Mouse (Mus musculus) MEL (cell line): Measurements from ENCODE around the gene Cep72.

Source experiments
- CHD1 ChIP-seq: IDR thresholded peaks from 2 replicates; pipeline ENCODE4 v1.6.1; 2012; ENCODE audit warnings: low read depth, mild to moderate bottlenecking, inconsistent platforms, low read length, improper control_type of control experiment
- CTCF ChIP-seq, 3 experiments: IDR thresholded peaks in 2 of 3; conservative IDR thresholded peaks in 1 of 3; 2 replicates each; pipeline ENCODE4 v1.5.1; 2011 to 2012; ENCODE audit warnings: low read length in 3 of 3, low read depth in 2 of 3, mild to moderate bottlenecking in 2 of 3, improper control_type of control experiment in 1 of 3, inconsistent platforms in 1 of 3, mixed read lengths in 1 of 3, moderate library complexity in 1 of 3; ENCODE audit not compliant: control insufficient read depth in 1 of 3, insufficient read depth in 1 of 3, poor library complexity in 1 of 3, severe bottlenecking in 1 of 3
- EP300 ChIP-seq, 2 experiments: IDR thresholded peaks; 2 replicates each; pipeline ENCODE4 v1.6.1; 2011; ENCODE audit warnings: improper control_type of control experiment in 2 of 2, low read length in 2 of 2, low read depth in 1 of 2, mild to moderate bottlenecking in 1 of 2
- ETS1 ChIP-seq: IDR thresholded peaks from 2 replicates; pipeline ENCODE4 v1.6.1; 2012; ENCODE audit warnings: low read depth, mild to moderate bottlenecking, inconsistent platforms, low read length, improper control_type of control experiment, moderate library complexity
- GATA1 ChIP-seq: IDR thresholded peaks from 2 replicates; pipeline ENCODE4 v1.6.1; 2011; ENCODE audit warnings: low read depth, low read length, improper control_type of control experiment
- HCFC1 ChIP-seq: IDR thresholded peaks from 2 replicates; pipeline ENCODE4 v1.6.1; 2012; ENCODE audit warnings: low read depth, mild to moderate bottlenecking, inconsistent platforms, low read length, improper control_type of control experiment, moderate library complexity
- POLR2A ChIP-seq, 2 experiments: IDR thresholded peaks; 2 replicates each; pipeline ENCODE4 v1.6.1; 2011 to 2012; ENCODE audit warnings: low read length in 2 of 2, mild to moderate bottlenecking in 2 of 2, control low read depth in 1 of 2, improper control_type of control experiment in 1 of 2, low read depth in 1 of 2, moderate library complexity in 1 of 2; ENCODE audit not compliant: control insufficient read depth in 1 of 2, insufficient read depth in 1 of 2, poor library complexity in 1 of 2
- RCOR1 ChIP-seq: IDR thresholded peaks from 2 replicates; pipeline ENCODE4 v1.6.1; 2012; ENCODE audit warnings: low read depth, mild to moderate bottlenecking, inconsistent platforms, low read length, improper control_type of control experiment
- SIN3A ChIP-seq: IDR thresholded peaks from 2 replicates; pipeline ENCODE4 v1.6.1; 2012; ENCODE audit warnings: low read length, improper control_type of control experiment, inconsistent platforms

DNA sequence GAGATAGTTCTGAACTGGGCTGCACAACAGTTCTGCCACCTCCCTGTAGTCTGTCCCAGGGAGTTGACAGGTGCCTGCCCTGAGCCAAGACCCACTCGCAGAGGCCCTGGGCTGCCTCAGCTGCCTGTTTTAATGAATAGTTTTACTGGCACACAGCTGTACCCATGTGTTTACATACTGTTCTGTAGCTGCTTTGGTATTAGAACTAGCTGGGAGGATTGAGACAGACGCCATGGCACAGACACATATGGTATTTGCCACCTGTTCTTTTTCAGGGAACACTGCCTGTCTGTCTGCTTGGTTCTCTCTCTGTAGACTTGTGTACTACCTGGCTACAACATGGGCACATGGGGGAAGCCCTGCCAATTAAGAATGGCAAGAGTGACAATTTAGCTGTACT is 27.3 kb downstream of the Cep72 start:
- TF ChIP-seq CTCF (IDR thresholded peaks at IDR 0.05 in 2 of 3, conservative IDR thresholded peaks at IDR 0.05 in 1 of 3; ENCODE audit: control insufficient read depth in 1 of 3, insufficient read depth in 1 of 3, low read depth in 2 of 3, low read length in 3 of 3, poor library complexity in 1 of 3, severe bottlenecking in 1 of 3) (no peak), CHD1 (no peak), RCOR1 (no peak), ETS1 (no peak), HCFC1 (no peak), POLR2A (IDR thresholded peaks at IDR 0.05; ENCODE audit: control insufficient read depth in 1 of 2, insufficient read depth in 1 of 2, low read depth in 1 of 2, low read length in 2 of 2, poor library complexity in 1 of 2) (no peak), EP300 (IDR thresholded peaks at IDR 0.05; ENCODE audit: low read depth in 1 of 2, low read length in 2 of 2) (no peak), SIN3A (no peak), GATA1 (no peak)
